Mouse (Mus musculus) liver, embryonic 14.5 days (tissue): Measurements from ENCODE around the gene B4galt2.

ENCODE experiments used
- CTCF ChIP-seq: IDR thresholded peaks from 2 replicates; pipeline ENCODE4 v1.5.1; 2016; ENCODE audit warnings: antibody characterized with exemption, low read depth, control low read depth
- EP300 ChIP-seq: IDR thresholded peaks from 2 replicates; pipeline ENCODE4 v1.6.1; 2016; ENCODE audit warnings: antibody characterized with exemption, low read depth

DNA sequence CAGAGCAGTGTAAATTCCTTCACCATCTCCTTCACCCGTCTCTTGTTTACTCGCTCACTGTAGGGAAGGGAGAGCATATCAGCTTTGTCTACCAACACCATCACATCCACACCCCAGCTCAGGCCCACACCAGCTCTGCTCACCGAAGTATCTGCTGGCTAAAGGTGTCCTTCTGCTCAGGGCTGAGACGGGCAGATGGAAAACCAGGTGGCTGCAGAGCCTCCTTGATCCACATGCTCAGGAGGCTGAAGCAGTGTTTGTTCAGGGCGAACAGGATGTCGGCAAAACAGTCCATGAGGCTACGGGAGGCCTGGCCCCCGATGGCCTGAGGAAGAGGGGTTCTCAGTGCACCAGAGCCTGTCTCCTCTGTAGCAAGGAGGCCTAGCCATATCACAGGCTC is 11.3 kb upstream of the B4galt2 start:
- no peak for TF ChIP-seq CTCF
- TF ChIP-seq EP300, result no peak
